8 mouse cellular contexts compared by ENCODE assay signal in the genomic region with DNA sequence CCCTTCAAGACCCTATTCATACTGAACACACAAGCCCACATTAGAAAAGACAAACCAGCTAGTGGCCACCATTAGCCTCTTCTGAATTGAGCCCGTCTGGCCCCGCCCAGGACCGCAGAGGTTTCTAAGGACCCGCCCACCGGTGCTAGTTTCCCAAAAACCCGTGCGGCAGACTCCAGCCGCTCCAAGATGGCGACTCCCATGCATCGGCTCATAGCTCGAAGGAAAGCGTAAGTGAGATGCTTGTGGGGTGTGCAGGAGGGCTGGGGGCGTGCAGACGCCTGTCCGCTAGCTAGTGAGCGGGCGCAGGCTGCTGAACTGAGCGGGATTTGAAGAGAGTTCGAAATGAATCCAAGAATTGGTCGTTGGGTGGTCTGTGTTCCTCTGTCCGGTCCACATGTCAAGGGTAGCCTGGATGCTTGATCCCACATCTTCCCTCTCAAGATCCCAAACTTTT. TPM values are rescaled to one million over a fixed set of nuclear protein-coding genes. Genes with fewer than 3 reads are reported as not detected.
DNase-seq lines count a peak whose midpoint lies in the region; ATAC-seq and TF ChIP-seq lines count a peak whose summit lies in the region.

A gene (plus strand): TSS at position 168 of the 457 bp plus-strand sequence.

- peak within 1 kb of the TSS; percentile 80 for H3K9ac ChIP-seq in forebrain, embryonic 12.5 days
- H3K9ac ChIP-seq in heart, postnatal 0 days (replicated peaks; ENCODE audit: low read depth, low read length) = peak within 1 kb of the TSS; percentile 57
- peak within 1 kb of the TSS; percentile 75 for H3K9ac ChIP-seq in liver, embryonic 15.5 days
- H3K9ac ChIP-seq in neural tube, embryonic 11.5 days (ENCODE audit: low read length) = peak within 1 kb of the TSS; percentile 81
- H3K9ac ChIP-seq in stomach, embryonic 16.5 days (ENCODE audit: low read length) = peak within 1 kb of the TSS; percentile 85

- H3K27me3 ChIP-seq in E14TG2a.4 (ENCODE audit: insufficient read depth, low read length) = no peaks in the 10 kb centered on the region
- no peaks in the 10 kb centered on the region; the same call in 1 of the 2 replicates for H3K27me3 ChIP-seq in forebrain, embryonic 12.5 days
- H3K27me3 ChIP-seq in heart, postnatal 0 days (ENCODE audit: control insufficient read depth, insufficient read depth, low read length) = no peaks in the 10 kb centered on the region
- H3K27me3 ChIP-seq in liver, embryonic 15.5 days = no peaks in the 10 kb centered on the region
- no peaks in the 10 kb centered on the region for H3K27me3 ChIP-seq in neural tube, embryonic 11.5 days (ENCODE audit: control insufficient read depth, insufficient read depth, low read length)
- H3K27me3 ChIP-seq in stomach, embryonic 16.5 days (ENCODE audit: control insufficient read depth, insufficient read depth, low read length) = no peaks in the 10 kb centered on the region

- peaks cover 42% of the 10 kb centered on the region for H3K36me3 ChIP-seq in E14TG2a.4 (ENCODE audit: insufficient read depth, low read length)
- H3K36me3 ChIP-seq in forebrain, embryonic 12.5 days (replicated peaks) = peaks cover 18% of the 10 kb centered on the region
- H3K36me3 ChIP-seq in heart, postnatal 0 days (replicated peaks; ENCODE audit: control insufficient read depth, insufficient read depth, low read length) = peaks cover 26% of the 10 kb centered on the region
- H3K36me3 ChIP-seq in liver, embryonic 15.5 days (replicated peaks) = peaks cover 23% of the 10 kb centered on the region
- 0 out of 2 replicates have a peak, but pooled peaks cover 4% of the 10 kb centered on the region for H3K36me3 ChIP-seq in neural tube, embryonic 11.5 days (ENCODE audit: control insufficient read depth, insufficient read depth, low read length)
- H3K36me3 ChIP-seq in stomach, embryonic 16.5 days (ENCODE audit: control insufficient read depth, insufficient read depth, low read length) = peaks cover 5% of the 10 kb centered on the region; the same call in 1 of the 2 replicates

- 0% methylated on average over 21 of the region's 21 CpGs for WGBS in forebrain, embryonic 12.5 days
- WGBS in heart, postnatal 0 days = under 1% methylated on average over 21 of the region's 21 CpGs
- under 1% methylated on average over 21 of the region's 21 CpGs for whole genome bisulfite sequencing in liver, embryonic 15.5 days (ENCODE audit: insufficient replicate concordance)
- WGBS in neural tube, embryonic 11.5 days = under 1% methylated on average over 21 of the region's 21 CpGs
- under 1% methylated on average over 21 of the region's 21 CpGs for whole genome bisulfite sequencing in stomach, embryonic 16.5 days

- no peaks in the 10 kb centered on the region for H3K9me3 ChIP-seq in E14TG2a.4 (ENCODE audit: low read length)
- no peaks in the 10 kb centered on the region for H3K9me3 ChIP-seq in forebrain, embryonic 12.5 days
- H3K9me3 ChIP-seq in heart, postnatal 0 days (replicated peaks; ENCODE audit: control insufficient read depth, low read length) = no peaks in the 10 kb centered on the region
- no peaks in the 10 kb centered on the region for H3K9me3 ChIP-seq in liver, embryonic 15.5 days (replicated peaks)
- no peaks in the 10 kb centered on the region for H3K9me3 ChIP-seq in neural tube, embryonic 11.5 days (ENCODE audit: control insufficient read depth, low read length)
- no peaks in the 10 kb centered on the region for H3K9me3 ChIP-seq in stomach, embryonic 16.5 days (replicated peaks; ENCODE audit: control insufficient read depth, low read length)

- ATAC-seq in forebrain, embryonic 12.5 days (ENCODE audit: low FRiP score) = peak; percentile 96
- peak; percentile 98 for ATAC-seq in heart, postnatal 0 days (ENCODE audit: insufficient read depth, low read depth)
- ATAC-seq in liver, embryonic 15.5 days (ENCODE audit: insufficient read depth) = peak; percentile 87
- peak; percentile 69 for ATAC-seq in neural tube, embryonic 11.5 days (ENCODE audit: insufficient read depth, low FRiP score, low TSS enrichment)
- peak; percentile 97 for ATAC-seq in stomach, embryonic 16.5 days (ENCODE audit: insufficient read depth, low FRiP score)

- H3K4me1 ChIP-seq in E14TG2a.4 (replicated peaks; ENCODE audit: low read depth, low read length) = peaks cover 77% of the 10 kb centered on the region
- H3K4me1 ChIP-seq in forebrain, embryonic 12.5 days = peaks cover 9% of the 10 kb centered on the region
- peaks cover 8% of the 10 kb centered on the region for H3K4me1 ChIP-seq in heart, postnatal 0 days (ENCODE audit: control insufficient read depth, insufficient read depth)
- peaks cover 22% of the 10 kb centered on the region for H3K4me1 ChIP-seq in liver, embryonic 15.5 days (replicated peaks)
- H3K4me1 ChIP-seq in neural tube, embryonic 11.5 days (ENCODE audit: control insufficient read depth, insufficient read depth, low read length) = 0 out of 2 replicates have a peak, but pooled peaks cover 2% of the 10 kb centered on the region
- H3K4me1 ChIP-seq in stomach, embryonic 16.5 days (ENCODE audit: control insufficient read depth, insufficient read depth, low read length) = peaks cover 7% of the 10 kb centered on the region

- peak; percentile 87 for DNase-seq in c-Kit-positive CD71-positive TER-119-negative erythroid progenitor cells, embryonic 14.5 days (ENCODE audit: low read depth)
- peak; percentile 88 for DNase-seq in heart, postnatal 0 days (ENCODE audit: low spot score)
- DNase-seq in kidney, postnatal 36 days = peak; percentile 92 to 96
- peak; percentile 91 for DNase-seq in neural tube, embryonic 11.5 days (ENCODE audit: low spot score)

- no peak for TF ChIP-seq EP300 in heart, postnatal 0 days (IDR thresholded peaks at IDR 0.05; ENCODE audit: low read depth)

- peak within 1 kb of the TSS; percentile 56 for H3K4me2 ChIP-seq in forebrain, embryonic 12.5 days
- peak within 1 kb of the TSS; percentile 90 for H3K4me2 ChIP-seq in heart, postnatal 0 days (ENCODE audit: low read depth, low read length)
- H3K4me2 ChIP-seq in liver, embryonic 15.5 days = peak within 1 kb of the TSS; percentile 89
- peak within 1 kb of the TSS; percentile 51 for H3K4me2 ChIP-seq in neural tube, embryonic 11.5 days (ENCODE audit: low read depth)
- peak within 1 kb of the TSS; percentile 85 for H3K4me2 ChIP-seq in stomach, embryonic 16.5 days (ENCODE audit: low read depth, low read length)

- peak within 1 kb of the TSS; percentile 65 for H3K27ac ChIP-seq in forebrain, embryonic 12.5 days
- H3K27ac ChIP-seq in heart, postnatal 0 days (ENCODE audit: low read depth) = peak within 1 kb of the TSS; percentile 53
- H3K27ac ChIP-seq in liver, embryonic 15.5 days (replicated peaks) = peak within 1 kb of the TSS; percentile 39; the same call in 1 of the 2 replicates
- H3K27ac ChIP-seq in neural tube, embryonic 11.5 days (ENCODE audit: low read depth, low read length) = no peak within 1 kb of the TSS
- peak within 1 kb of the TSS; percentile 56 for H3K27ac ChIP-seq in stomach, embryonic 16.5 days (ENCODE audit: low read length)

- TF ChIP-seq CTCF in E14TG2a.4 (conservative IDR thresholded peaks at IDR 0.05; ENCODE audit: low read length) = no peak
- TF ChIP-seq CTCF in heart, postnatal 0 days (IDR thresholded peaks at IDR 0.05; ENCODE audit: low read depth) = no peak

- peak within 1 kb of the TSS; percentile 100 for H3K4me3 ChIP-seq in E14TG2a.4 (replicated peaks; ENCODE audit: low read length)
- peak within 1 kb of the TSS; percentile 80 for H3K4me3 ChIP-seq in forebrain, embryonic 12.5 days (replicated peaks)
- H3K4me3 ChIP-seq in heart, postnatal 0 days (ENCODE audit: low read depth, low read length) = peak within 1 kb of the TSS; percentile 66
- peak within 1 kb of the TSS; percentile 90 for H3K4me3 ChIP-seq in liver, embryonic 15.5 days (replicated peaks)
- peak within 1 kb of the TSS; percentile 71 for H3K4me3 ChIP-seq in neural tube, embryonic 11.5 days (ENCODE audit: low read depth, low read length)
- H3K4me3 ChIP-seq in stomach, embryonic 16.5 days (replicated peaks; ENCODE audit: low read length) = peak within 1 kb of the TSS; percentile 79

RNA-seq across cellular contexts. Expression of the gene that starts here (rescaled TPM):
- polyA plus RNA-seq in forebrain, embryonic 12.5 days (2016; fragmentation: Nextera tagmentation; extraction: Ambion mirVana) = 17.3 and 17.4 TPM in 2 replicates
- 1.2 TPM in 1 of 2 replicates, not detected in the other for total RNA-seq in heart, postnatal 0 days (2014; rRNA removed; ENCODE audit: low replicate concordance)
- 15.3 and 15.4 TPM in 2 replicates for polyA plus RNA-seq in heart, postnatal 0 days (2015; fragmentation: Nextera tagmentation; extraction: Ambion mirVana)
- 7.2 and 7.8 TPM in 2 replicates for polyA plus RNA-seq in liver, embryonic 15.5 days (2015; fragmentation: Nextera tagmentation; extraction: Ambion mirVana)
- 24.8 and 28.5 TPM in 2 replicates for polyA plus RNA-seq in neural tube, embryonic 11.5 days (2014; fragmentation: Nextera tagmentation; extraction: Ambion mirVana)
- 18.7 and 19.5 TPM in 2 replicates for polyA plus RNA-seq in stomach, embryonic 16.5 days (2015; fragmentation: Nextera tagmentation; extraction: Ambion mirVana)
